Mouse (Mus musculus): Measurements from ENCODE around the gene Tgfbr3. TPM values are rescaled to one million over a fixed set of nuclear protein-coding genes. Genes with fewer than 3 reads are reported as not detected.
"Not testable (repeated sequence)": the region's sequence is repeated elsewhere in the genome, so short reads cannot be mapped to it uniquely, and the experiment has no call there.

Tgfbr3 gene
- polyA plus RNA-seq, 1 experiment = 7.5 TPM

DNA sequence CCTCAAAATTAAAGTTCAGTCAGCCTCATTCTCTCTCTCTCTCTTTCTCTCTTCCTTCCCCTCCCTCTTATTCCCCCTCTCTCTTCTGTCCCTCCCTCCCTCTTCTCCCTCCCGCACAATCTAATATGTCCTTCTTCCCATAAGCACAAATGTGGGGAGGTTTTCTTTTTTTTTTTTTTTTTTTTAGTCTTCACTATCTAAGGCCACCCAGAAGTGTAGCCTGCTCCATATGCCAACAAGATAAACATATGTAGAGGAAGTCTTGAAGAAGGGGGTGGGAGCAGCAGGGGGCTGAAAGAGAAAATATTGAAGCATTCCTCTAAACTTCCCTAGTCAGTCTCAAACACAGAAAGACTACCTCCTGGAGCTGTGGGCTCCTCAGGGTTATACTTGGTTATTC, 37.0 kb downstream of the Tgfbr3 start:
- no peak overlapping the region for H3K4me3 ChIP-seq (ENCODE audit: low read depth, low read length)
- no peaks in the 10 kb centered on the region for H3K27me3 ChIP-seq (ENCODE audit: control insufficient read depth, insufficient read depth, low read length)
- WGBS = 48% methylated on average over 1 of the region's 1 CpGs
- no peaks in the 10 kb centered on the region for H3K4me1 ChIP-seq (ENCODE audit: control insufficient read depth, insufficient read depth, insufficient read length, low read length)
- no peaks in the 10 kb centered on the region for H3K36me3 ChIP-seq (ENCODE audit: control insufficient read depth, insufficient read depth, low read length)
- TF ChIP-seq CTCF (IDR thresholded peaks at IDR 0.05; ENCODE audit: extremely low read depth, insufficient read length, insufficient replicate concordance, low read depth, low read length) = no peak
- TF ChIP-seq POLR2A (IDR thresholded peaks at IDR 0.05; ENCODE audit: low read depth, low read length) = no peak
- H3K27ac ChIP-seq (ENCODE audit: insufficient read depth, low read depth, low read length) = no peak overlapping the region

- Histone ChIP-seq H3K27me3 (ENCODE audit: control insufficient read depth, insufficient read depth, low read length) (no peaks in the 10 kb centered on the region), H3K27ac (ENCODE audit: insufficient read depth, low read depth, low read length) (no peak overlapping the region)
- WGBS = 10% methylated on average over 3 of the region's 3 CpGs
Observed at GRCm38 (mm10) chr5:107251751-107252305, 37.6 kb downstream of the Tgfbr3 start.

DNA sequence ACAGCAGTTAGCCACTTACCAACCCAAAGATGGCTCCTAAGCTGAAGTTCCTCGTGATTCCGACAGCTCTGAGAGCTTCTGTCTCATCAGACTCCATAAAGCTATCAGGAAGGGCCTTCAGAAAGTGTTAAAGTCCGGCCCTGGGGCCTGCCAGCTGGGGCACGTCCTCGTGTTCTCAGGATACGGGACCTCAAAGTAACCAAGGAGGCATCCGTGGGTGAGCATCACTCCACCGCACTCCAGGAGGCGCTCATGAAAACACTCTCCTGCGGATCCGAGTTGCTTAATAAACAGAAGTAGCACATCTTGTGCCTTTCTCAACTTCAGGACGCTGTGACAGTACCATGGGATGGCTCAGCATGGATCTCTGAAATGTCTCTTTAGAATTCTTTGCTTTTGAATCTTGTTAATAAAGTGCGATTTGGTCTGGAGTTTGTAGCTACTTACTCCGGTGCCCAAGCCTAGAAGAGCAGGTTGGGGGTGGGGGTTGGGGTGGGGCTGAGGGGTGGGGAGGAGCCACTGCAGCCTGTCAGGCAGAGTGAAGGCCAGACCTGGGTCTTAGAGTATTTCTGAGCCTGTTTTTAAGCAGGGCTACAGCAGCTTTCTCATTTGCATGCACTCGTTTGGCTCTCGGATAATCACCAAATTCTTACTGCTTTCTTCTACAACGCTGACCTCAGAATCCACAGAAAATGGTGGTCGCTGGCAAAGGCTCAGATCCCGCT, 38.7 kb downstream of the Tgfbr3 start:
- H3K4me1 ChIP-seq (ENCODE audit: control insufficient read depth, insufficient read depth, insufficient read length, low read length) = no peaks in the 10 kb centered on the region
- WGBS = 59% methylated on average over 19 of the region's 19 CpGs
- H3K27ac ChIP-seq (ENCODE audit: insufficient read depth, low read depth, low read length) = no peak overlapping the region
- no peak overlapping the region for H3K4me3 ChIP-seq (ENCODE audit: low read depth, low read length)
- no peaks in the 10 kb centered on the region for H3K36me3 ChIP-seq (ENCODE audit: control insufficient read depth, insufficient read depth, low read length)
- no peak for TF ChIP-seq CTCF (IDR thresholded peaks at IDR 0.05; ENCODE audit: extremely low read depth, insufficient read length, insufficient replicate concordance, low read depth, low read length)
- no peak for TF ChIP-seq POLR2A (IDR thresholded peaks at IDR 0.05; ENCODE audit: low read depth, low read length)
- H3K27me3 ChIP-seq (ENCODE audit: control insufficient read depth, insufficient read depth, low read length) = no peaks in the 10 kb centered on the region

More at GRCm38 (mm10) chr5:107251751-107252305, 37.6 kb downstream of the Tgfbr3 start:
- TF ChIP-seq POLR2A (IDR thresholded peaks at IDR 0.05; ENCODE audit: low read depth, low read length) = no peak
- TF ChIP-seq CTCF (IDR thresholded peaks at IDR 0.05; ENCODE audit: extremely low read depth, insufficient read length, insufficient replicate concordance, low read depth, low read length) = no peak
- Histone ChIP-seq H3K36me3 (ENCODE audit: control insufficient read depth, insufficient read depth, low read length) (no peaks in the 10 kb centered on the region), H3K4me3 (ENCODE audit: low read depth, low read length) (no peak overlapping the region), H3K4me1 (ENCODE audit: control insufficient read depth, insufficient read depth, insufficient read length, low read length) (no peaks in the 10 kb centered on the region)

GRCm38 (mm10) chr5:107248732-107249131, 40.7 kb downstream of the Tgfbr3 start:
- 93% methylated on average over 6 of the region's 6 CpGs for WGBS
- Histone ChIP-seq H3K27ac (ENCODE audit: insufficient read depth, low read depth, low read length) (no peak overlapping the region), H3K27me3 (ENCODE audit: control insufficient read depth, insufficient read depth, low read length) (no peaks in the 10 kb centered on the region), H3K4me3 (ENCODE audit: low read depth, low read length) (no peak overlapping the region), H3K36me3 (ENCODE audit: control insufficient read depth, insufficient read depth, low read length) (no peaks in the 10 kb centered on the region), H3K4me1 (ENCODE audit: control insufficient read depth, insufficient read depth, insufficient read length, low read length) (no peaks in the 10 kb centered on the region)
- TF ChIP-seq CTCF (IDR thresholded peaks at IDR 0.05; ENCODE audit: extremely low read depth, insufficient read length, insufficient replicate concordance, low read depth, low read length) = no peak
- TF ChIP-seq POLR2A (IDR thresholded peaks at IDR 0.05; ENCODE audit: low read depth, low read length) = no peak

GRCm38 (mm10) chr5:107248302-107248701, 41.1 kb downstream of the Tgfbr3 start:
- WGBS = 96% methylated on average over 11 of the region's 11 CpGs
- not testable (repeated sequence) for H3K27ac ChIP-seq (ENCODE audit: insufficient read depth, low read depth, low read length)

GRCm38 (mm10) chr5:107247786-107248185, 41.6 kb downstream of the Tgfbr3 start:
- Histone ChIP-seq H3K4me1 (ENCODE audit: control insufficient read depth, insufficient read depth, insufficient read length, low read length) (no peaks in the 10 kb centered on the region), H3K36me3 (ENCODE audit: control insufficient read depth, insufficient read depth, low read length) (no peaks in the 10 kb centered on the region), H3K27ac (ENCODE audit: insufficient read depth, low read depth, low read length) (no peak overlapping the region), H3K27me3 (ENCODE audit: control insufficient read depth, insufficient read depth, low read length) (no peaks in the 10 kb centered on the region), H3K4me3 (ENCODE audit: low read depth, low read length) (no peak overlapping the region)
- 88% methylated on average over 3 of the region's 3 CpGs for WGBS
- TF ChIP-seq CTCF (IDR thresholded peaks at IDR 0.05; ENCODE audit: extremely low read depth, insufficient read length, insufficient replicate concordance, low read depth, low read length) = no peak
- TF ChIP-seq POLR2A (IDR thresholded peaks at IDR 0.05; ENCODE audit: low read depth, low read length) = no peak

More at GRCm38 (mm10) chr5:107248302-107248701, 41.1 kb downstream of the Tgfbr3 start:
- not testable (repeated sequence) for H3K4me3 ChIP-seq (ENCODE audit: low read depth, low read length); H3K27me3 ChIP-seq (ENCODE audit: control insufficient read depth, insufficient read depth, low read length); H3K4me1 ChIP-seq (ENCODE audit: control insufficient read depth, insufficient read depth, insufficient read length, low read length); H3K36me3 ChIP-seq (ENCODE audit: control insufficient read depth, insufficient read depth, low read length)

DNA sequence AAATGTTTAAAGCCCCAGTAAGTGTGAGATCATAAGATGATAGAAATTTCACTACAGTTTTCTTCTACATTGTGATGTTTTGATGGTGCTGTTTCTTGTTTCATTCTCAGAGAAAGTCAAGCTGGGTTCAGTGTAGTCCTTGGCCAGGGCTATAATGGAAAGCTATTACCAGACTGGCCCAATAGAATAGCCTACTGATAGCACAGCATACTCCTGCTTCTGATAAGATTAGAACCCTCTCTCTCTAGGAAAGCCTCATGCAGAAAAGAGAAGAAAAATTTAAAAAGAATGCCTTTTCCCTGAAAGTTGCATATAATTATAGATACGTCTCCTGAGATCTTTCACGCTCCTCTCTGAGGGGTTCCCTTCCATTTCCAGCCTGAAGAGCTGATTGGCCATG, 46.0 kb downstream of the Tgfbr3 start:
- peaks cover 2% of the 10 kb centered on the region; the same call in 1 of the 2 replicates for H3K4me1 ChIP-seq (ENCODE audit: control insufficient read depth, insufficient read depth, insufficient read length, low read length)
- no peak for TF ChIP-seq CTCF (IDR thresholded peaks at IDR 0.05; ENCODE audit: extremely low read depth, insufficient read length, insufficient replicate concordance, low read depth, low read length)
- TF ChIP-seq POLR2A (IDR thresholded peaks at IDR 0.05; ENCODE audit: low read depth, low read length) = no peak

More for the DNA sequence above, 46.0 kb downstream of the Tgfbr3 start:
- Histone ChIP-seq H3K27ac (ENCODE audit: insufficient read depth, low read depth, low read length) (no peak overlapping the region), H3K36me3 (ENCODE audit: control insufficient read depth, insufficient read depth, low read length) (no peaks in the 10 kb centered on the region), H3K4me3 (ENCODE audit: low read depth, low read length) (no peak overlapping the region), H3K27me3 (ENCODE audit: control insufficient read depth, insufficient read depth, low read length) (no peaks in the 10 kb centered on the region)
- WGBS = 91% methylated on average over 2 of the region's 2 CpGs

Measured in small intestine, adult 2 months (tissue).